Mouse (Mus musculus) heart, postnatal 10 days (tissue): Measurements from ENCODE around the gene 1810010D01Rik. TPM values are rescaled to one million over a fixed set of nuclear protein-coding genes. Genes with fewer than 3 reads are reported as not detected.
A peak's percentile ranks its signal among the peaks of the same experiment; 100 is the strongest.

Source experiments
- DNase-seq, 2 experiments: peaks; one replicate each; pipeline ENCODE4 v3.0.0; 2021
- intact Hi-C: fragments of 180-260 bp; cut with DNase I; formaldehyde crosslinking; loops from one replicate; pipeline ENCODE4 v1.15.1; 2025
- total RNA-seq, 2 experiments: library from RNA; stranded (reverse); gene quantifications; 2 replicates each; pipeline ENCODE4 v1.2.3; 2021

The 1810010D01Rik gene
- total RNA-seq = not detected

- intact Hi-C loops = no loop called here
- DNase-seq = no peak
Measured at GRCm38 (mm10) chr7:145208006-145208405, at the start of gene 1810010D01Rik. Gene 1810010D01Rik (minus strand): TSS chr7:145208119.

- no peak for DNase-seq
- intact Hi-C loops = no loop called here
Measured at GRCm38 (mm10) chr7:145256092-145256491, 48.2 kb upstream of the 1810010D01Rik start.

- intact Hi-C loops = no loop called here
- DNase-seq = no peak
Measured at GRCm38 (mm10) chr7:145253986-145254630, 46.2 kb upstream of the 1810010D01Rik start.

- DNase-seq = peak; percentile 87 to 94
- intact Hi-C loops = no loop called here
Measured at GRCm38 (mm10) chr7:145252715-145253476, 45.0 kb upstream of the 1810010D01Rik start.

- no peak for DNase-seq
- intact Hi-C loops = no loop called here
Measured at GRCm38 (mm10) chr7:145250225-145250624, 42.3 kb upstream of the 1810010D01Rik start.

- DNase-seq = no peak
- intact Hi-C loops = loop anchor here (10.0 kb wide), 1 partner anchor 454 kb away; no protein-coding TSS in a partner anchor
Measured at GRCm38 (mm10) chr7:145248911-145249310, 41.0 kb upstream of the 1810010D01Rik start.

- DNase-seq = peak; percentile 86 to 92
- intact Hi-C loops = loop anchor here (1.0 to 10.0 kb wide), 6 partner anchors 20 to 448 kb away; no protein-coding TSS in a partner anchor
Measured at GRCm38 (mm10) chr7:145242851-145243712, 35.2 kb upstream of the 1810010D01Rik start.

GRCm38 (mm10) chr7:145242028-145242427, 34.1 kb upstream of the 1810010D01Rik start:
- intact Hi-C loops = loop anchor here (2.0 to 10.0 kb wide), 5 partner anchors 19 to 447 kb away; no protein-coding TSS in a partner anchor
- DNase-seq = no peak

GRCm38 (mm10) chr7:145240929-145241328, 33.0 kb upstream of the 1810010D01Rik start:
- DNase-seq = no peak
- intact Hi-C loops = loop anchor here (5.0 to 10.0 kb wide), 3 partner anchors 104 to 446 kb away; no protein-coding TSS in a partner anchor

- intact Hi-C loops = loop anchor here (5.0 to 10.0 kb wide), 3 partner anchors 103 to 445 kb away; no protein-coding TSS in a partner anchor
- DNase-seq = no peak
Measured at GRCm38 (mm10) chr7:145239736-145240505, 32.0 kb upstream of the 1810010D01Rik start.

GRCm38 (mm10) chr7:145239145-145239544, 31.2 kb upstream of the 1810010D01Rik start:
- intact Hi-C loops = no loop called here
- DNase-seq = peak in 1 of 2 experiments; percentile 23

GRCm38 (mm10) chr7:145234841-145235790, 27.2 kb upstream of the 1810010D01Rik start:
- DNase-seq = no peak
- intact Hi-C loops = no loop called here

- DNase-seq = peak; percentile 56 to 58
- intact Hi-C loops = no loop called here
Measured at GRCm38 (mm10) chr7:145231659-145232058, 23.7 kb upstream of the 1810010D01Rik start.

- intact Hi-C loops = no loop called here
Measured at GRCm38 (mm10) chr7:145226641-145227040, 18.7 kb upstream of the 1810010D01Rik start.

GRCm38 (mm10) chr7:145225626-145226025, 17.7 kb upstream of the 1810010D01Rik start:
- intact Hi-C loops = no loop called here
- no peak for DNase-seq

More at GRCm38 (mm10) chr7:145226641-145227040, 18.7 kb upstream of the 1810010D01Rik start:
- no peak for DNase-seq

- peak; percentile 71 to 78 for DNase-seq
- intact Hi-C loops = loop anchor here (2.0 kb wide), 1 partner anchor 21 kb away; no protein-coding TSS in a partner anchor
Measured at GRCm38 (mm10) chr7:145221841-145222689, 14.1 kb upstream of the 1810010D01Rik start.

GRCm38 (mm10) chr7:145221346-145221745, 13.4 kb upstream of the 1810010D01Rik start:
- intact Hi-C loops = no loop called here

More at GRCm38 (mm10) chr7:145221346-145221745, 13.4 kb upstream of the 1810010D01Rik start:
- no peak for DNase-seq
